Mouse (Mus musculus) stomach, postnatal 0 days (tissue): ENCODE data around the gene Tent2. TPM values are rescaled to one million over a fixed set of nuclear protein-coding genes. Genes with fewer than 3 reads are reported as not detected.

Experiments
- ATAC-seq: fragments of 200-750 bp; cut with Nextera tagmentation; 2 replicates; pipeline ENCODE4 v1.8.0; 2017; ENCODE audit not compliant: low FRiP score, low TSS enrichment
- DNase-seq: peaks from one replicate; pipeline ENCODE4 v3.0.0-alpha.2; 2016; ENCODE audit warnings: low spot score
- H3K27ac ChIP-seq: fragments of 300-500 bp; sonication (generic); replicated peaks from 2 replicates; pipeline ENCODE4 v1.5.1; 2014; ENCODE audit warnings: mild to moderate bottlenecking, control low read depth
- H3K27me3 ChIP-seq: fragments of 300-500 bp; sonication (generic); 2 replicates; pipeline ENCODE4 v1.6.1; 2014; ENCODE audit warnings: low read length; ENCODE audit not compliant: control insufficient read depth, insufficient read depth
- H3K36me3 ChIP-seq: fragments of 300-500 bp; sonication (generic); 2 replicates; pipeline ENCODE4 v1.6.1; 2014; ENCODE audit warnings: low read length, mixed read lengths; ENCODE audit not compliant: control insufficient read depth, insufficient read depth
- H3K4me1 ChIP-seq: fragments of 300-500 bp; sonication (generic); replicated peaks from 2 replicates; pipeline ENCODE4 v1.6.1; 2014; ENCODE audit warnings: antibody characterized with exemption; ENCODE audit not compliant: control insufficient read depth, insufficient read depth
- H3K4me2 ChIP-seq: fragments of 300-500 bp; sonication (generic); replicated peaks from 2 replicates; pipeline ENCODE4 v1.6.1; 2014; ENCODE audit warnings: low read depth, mild to moderate bottlenecking, control low read depth, moderate library complexity
- H3K4me3 ChIP-seq: fragments of 300-500 bp; sonication (generic); 2 replicates; pipeline ENCODE4 v1.5.1; 2014; ENCODE audit warnings: low read depth, low read length, control low read depth
- H3K9ac ChIP-seq: fragments of 300-500 bp; sonication (generic); 2 replicates; pipeline ENCODE4 v1.6.1; 2014; ENCODE audit warnings: mild to moderate bottlenecking, low read length, control low read depth, mixed read lengths
- H3K9me3 ChIP-seq: fragments of 300-500 bp; sonication (generic); 2 replicates; pipeline ENCODE4 v1.6.1; 2016; ENCODE audit warnings: low read length; ENCODE audit not compliant: control insufficient read depth
- CTCF ChIP-seq: IDR thresholded peaks from 2 replicates; pipeline ENCODE4 v1.5.1; 2016; ENCODE audit warnings: antibody characterized with exemption, low read depth, mild to moderate bottlenecking, moderate library complexity
- EP300 ChIP-seq: optimal IDR thresholded peaks from 2 replicates; pipeline ENCODE3; 2016; ENCODE audit warnings: antibody characterized with exemption
- WGBS: fragments of 180-500 bp; shearing (Covaris S2); extraction: QIAGEN DNeasy Blood & Tissue Kit; methylation state at CpG from one replicate; pipeline ENCODE4 v1.1.7; 2014; 5-methylcytosine and 5-hydroxymethylcytosine counted together
- polyA plus RNA-seq: library from polyadenylated mRNA; unstranded; fragments of >200 nt; fragmentation: Nextera tagmentation; extraction: Ambion mirVana; gene quantifications from 2 replicates; pipeline ENCODE4 v1.2.1, GENCODE M21; 2015

Gene Tent2
- polyA plus RNA-seq, 1 experiment from 2014 or later, result 25.4 TPM

GRCm38 (mm10) chr13:93234267-93235039 lies 42.3 kb upstream of the Tent2 start:
- no peaks in the 10 kb centered on the region for H3K36me3 ChIP-seq
- H3K9ac ChIP-seq, result no peak overlapping the region
- no peaks in the 10 kb centered on the region for H3K9me3 ChIP-seq
- H3K4me3 ChIP-seq, result no peak overlapping the region
- H3K4me2 ChIP-seq, result no peak overlapping the region
- no peak overlapping the region for H3K27ac ChIP-seq
- H3K27me3 ChIP-seq, result no peaks in the 10 kb centered on the region
- WGBS, result 76% methylated on average over 4 of the region's 4 CpGs
- ATAC-seq (no peak), DNase-seq (no peak)
- H3K4me1 ChIP-seq, result no peaks in the 10 kb centered on the region
- TF ChIP-seq CTCF, result no peak
- TF ChIP-seq EP300, result no peak

- Histone ChIP-seq H3K9me3 (no peaks in the 10 kb centered on the region), H3K9ac (no peak overlapping the region), H3K27me3 (no peaks in the 10 kb centered on the region), H3K4me3 (no peak overlapping the region), H3K4me1 (no peaks in the 10 kb centered on the region), H3K4me2 (no peak overlapping the region), H3K27ac (no peak overlapping the region), H3K36me3 (no peaks in the 10 kb centered on the region)
- 69% methylated on average over 7 of the region's 7 CpGs for WGBS
- TF ChIP-seq EP300, result no peak
- TF ChIP-seq CTCF, result no peak
- ATAC-seq (no peak), DNase-seq (no peak)
Measured at GRCm38 (mm10) chr13:93232335-93232734, 40.1 kb upstream of the Tent2 start.

GRCm38 (mm10) chr13:93231016-93231415 lies 38.8 kb upstream of the Tent2 start:
- 0 out of 2 replicates have a peak overlapping the region, but pooled peaks have one; percentile 46 for H3K27ac ChIP-seq
- no peaks in the 10 kb centered on the region for H3K4me1 ChIP-seq
- no peak overlapping the region for H3K4me3 ChIP-seq
- H3K27me3 ChIP-seq, result no peaks in the 10 kb centered on the region
- TF ChIP-seq CTCF (no peak), EP300 (no peak)
- no peak for DNase-seq
- H3K9ac ChIP-seq, result no peak overlapping the region
- no peaks in the 10 kb centered on the region for H3K36me3 ChIP-seq
- H3K9me3 ChIP-seq, result no peaks in the 10 kb centered on the region
- WGBS, result 40% methylated on average over 4 of the region's 4 CpGs
- ATAC-seq, result no peak
- H3K4me2 ChIP-seq, result no peak overlapping the region

GRCm38 (mm10) chr13:93211741-93212140 lies 19.6 kb upstream of the Tent2 start:
- no peak for ATAC-seq
- no peak overlapping the region for H3K4me2 ChIP-seq
- no peaks in the 10 kb centered on the region for H3K27me3 ChIP-seq
- no peak overlapping the region for H3K9ac ChIP-seq
- no peak for DNase-seq
- H3K4me3 ChIP-seq, result no peak overlapping the region
- H3K4me1 ChIP-seq, result no peaks in the 10 kb centered on the region
- WGBS, result 28% methylated on average over 1 of the region's 1 CpGs
- H3K36me3 ChIP-seq, result no peaks in the 10 kb centered on the region
- no peaks in the 10 kb centered on the region for H3K9me3 ChIP-seq
- no peak for TF ChIP-seq CTCF
- no peak for TF ChIP-seq EP300
- no peak overlapping the region for H3K27ac ChIP-seq

- Histone ChIP-seq H3K4me1 (0 out of 2 replicates have a peak, but pooled peaks cover 2% of the 10 kb centered on the region), H3K36me3 (no peaks in the 10 kb centered on the region), H3K4me2 (peak overlapping the region; percentile 71), H3K27ac (peak overlapping the region; percentile 98), H3K27me3 (no peaks in the 10 kb centered on the region), H3K9ac (peak overlapping the region; percentile 99), H3K4me3 (peak overlapping the region; percentile 96), H3K9me3 (no peaks in the 10 kb centered on the region)
- ATAC-seq, result no peak
- 52% methylated on average over 5 of the region's 5 CpGs for WGBS
- DNase-seq, result no peak
- no peak for TF ChIP-seq EP300
- TF ChIP-seq CTCF, result no peak
Measured at GRCm38 (mm10) chr13:93192646-93193026, 451 bp upstream of the Tent2 start.

- 48% methylated on average over 2 of the region's 2 CpGs for WGBS
- Histone ChIP-seq H3K4me1 (0 out of 2 replicates have a peak, but pooled peaks cover 2% of the 10 kb centered on the region), H3K36me3 (no peaks in the 10 kb centered on the region; the same call in 1 of the 2 replicates), H3K4me3 (no peak overlapping the region), H3K27ac (no peak overlapping the region), H3K9ac (0 out of 2 replicates have a peak overlapping the region, but pooled peaks have one; percentile 8), H3K9me3 (no peaks in the 10 kb centered on the region), H3K27me3 (no peaks in the 10 kb centered on the region), H3K4me2 (no peak overlapping the region; the same call in 1 of the 2 replicates)
- no peak for ATAC-seq
- no peak for DNase-seq
- no peak for TF ChIP-seq CTCF
- no peak for TF ChIP-seq EP300
Measured at GRCm38 (mm10) chr13:93189416-93189815, 2.8 kb downstream of the Tent2 start.
